Mouse (Mus musculus) heart, postnatal 0 days (tissue): ENCODE results near the gene Tmem117.

Experiments used
- CTCF ChIP-seq: IDR thresholded peaks from 2 replicates; pipeline ENCODE4 v1.5.1; 2016; ENCODE audit warnings: antibody characterized with exemption, control low read depth, low read depth
- EP300 ChIP-seq: IDR thresholded peaks from 2 replicates; pipeline ENCODE4 v1.6.1; 2016; ENCODE audit warnings: antibody characterized with exemption, low read depth

- TF ChIP-seq CTCF, result peak; percentile 59
- TF ChIP-seq EP300, result no peak
Measured at GRCm38 (mm10) chr15:94601339-94601738, 27.7 kb upstream of the Tmem117 start.
